Mouse (Mus musculus) stomach, embryonic 15.5 days (tissue): ENCODE measurements around the gene Ccdc47. TPM values are rescaled to one million over a fixed set of nuclear protein-coding genes. Genes with fewer than 3 reads are reported as not detected.
A peak's percentile ranks its signal among the peaks of the same experiment; 100 is the strongest.

Source experiments
- ATAC-seq: fragments of 200-750 bp; cut with Nextera tagmentation; 2 replicates; pipeline ENCODE4 v1.8.0; 2017; ENCODE audit warnings: low read depth, moderate number of reproducible peaks, moderate TSS enrichment; ENCODE audit not compliant: insufficient read depth, low FRiP score
- H3K27ac ChIP-seq: fragments of 300-500 bp; sonication (generic); 2 replicates; pipeline ENCODE4 v1.5.1; 2015; ENCODE audit warnings: mild to moderate bottlenecking, inconsistent platforms
- H3K27me3 ChIP-seq: fragments of 300-500 bp; sonication (generic); replicated peaks from 2 replicates; pipeline ENCODE4 v1.6.1; 2015; ENCODE audit warnings: inconsistent platforms
- H3K36me3 ChIP-seq: fragments of 300-500 bp; sonication (generic); 2 replicates; pipeline ENCODE4 v1.6.1; 2015; ENCODE audit warnings: inconsistent platforms
- H3K4me1 ChIP-seq: fragments of 300-500 bp; sonication (generic); 2 replicates; pipeline ENCODE4 v1.6.1; 2015; ENCODE audit warnings: inconsistent platforms
- H3K4me2 ChIP-seq: fragments of 300-500 bp; sonication (generic); 2 replicates; pipeline ENCODE4 v1.6.1; 2015; ENCODE audit warnings: mild to moderate bottlenecking, inconsistent platforms
- H3K4me3 ChIP-seq: fragments of 300-500 bp; sonication (generic); replicated peaks from 2 replicates; pipeline ENCODE4 v1.5.1; 2015; ENCODE audit warnings: inconsistent platforms
- H3K9ac ChIP-seq: fragments of 300-500 bp; sonication (generic); 2 replicates; pipeline ENCODE4 v1.6.1; 2015; ENCODE audit warnings: inconsistent platforms
- H3K9me3 ChIP-seq: fragments of 300-500 bp; sonication (generic); 2 replicates; pipeline ENCODE4 v1.6.1; 2016; ENCODE audit warnings: inconsistent platforms
- WGBS: fragments of 180-500 bp; shearing (Covaris S2); methylation state at CpG from one replicate; pipeline ENCODE4 v1.1.7; 2015; 5-methylcytosine and 5-hydroxymethylcytosine counted together
- polyA plus RNA-seq: library from polyadenylated mRNA; unstranded; fragments of >200 nt; fragmentation: Nextera tagmentation; extraction: Ambion mirVana; gene quantifications from 2 replicates; pipeline ENCODE4 v1.2.1, GENCODE M21; 2015

The Ccdc47 gene
- polyA plus RNA-seq, 1 experiment from 2014 or later: 95.0 TPM

- Histone ChIP-seq H3K36me3 (peaks cover 17% of the 10 kb centered on the region; the same call in 1 of the 2 replicates), H3K27ac (no peak overlapping the region), H3K27me3 (no peaks in the 10 kb centered on the region), H3K9ac (no peak overlapping the region), H3K9me3 (no peaks in the 10 kb centered on the region), H3K4me1 (peaks cover 5% of the 10 kb centered on the region; the same call in 1 of the 2 replicates), H3K4me2 (no peak overlapping the region), H3K4me3 (no peak overlapping the region)
- no peak for ATAC-seq
- WGBS: 91% methylated on average over 7 of the region's 7 CpGs
These were observed 21.3 kb downstream of the Ccdc47 start for GRCm38 (mm10) chr11:106194891-106195290.

DNA sequence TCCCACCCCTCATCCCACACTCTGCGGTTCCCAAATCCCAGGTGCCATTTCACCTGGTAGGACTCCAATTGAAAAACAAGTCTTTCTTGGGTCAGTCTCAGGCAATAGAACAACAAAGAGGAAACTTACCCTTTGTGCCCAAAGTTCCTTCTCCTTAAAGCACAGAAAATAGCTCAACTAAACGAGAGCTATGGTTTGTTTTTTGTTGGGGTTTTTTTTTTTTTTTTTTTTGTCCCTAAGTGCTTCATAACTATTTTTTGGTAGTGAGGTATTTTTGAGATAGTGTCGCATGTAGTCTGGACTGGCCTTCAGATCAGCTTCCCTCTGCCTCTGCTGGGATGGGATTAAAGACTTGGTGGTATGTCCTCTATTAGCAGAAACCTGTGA, 22.0 kb downstream of the Ccdc47 start:
- H3K36me3 ChIP-seq: peaks cover 17% of the 10 kb centered on the region; the same call in 1 of the 2 replicates
- peak overlapping the region; percentile 66 for H3K4me2 ChIP-seq
- H3K9me3 ChIP-seq: no peaks in the 10 kb centered on the region
- peak overlapping the region; percentile 76 for H3K27ac ChIP-seq
- peak overlapping the region; percentile 77 for H3K4me3 ChIP-seq
- WGBS: 29% methylated on average over 3 of the region's 3 CpGs
- no peak for ATAC-seq
- no peaks in the 10 kb centered on the region for H3K27me3 ChIP-seq
- peaks cover 5% of the 10 kb centered on the region; the same call in 1 of the 2 replicates for H3K4me1 ChIP-seq
- peak overlapping the region; percentile 37 for H3K9ac ChIP-seq

DNA sequence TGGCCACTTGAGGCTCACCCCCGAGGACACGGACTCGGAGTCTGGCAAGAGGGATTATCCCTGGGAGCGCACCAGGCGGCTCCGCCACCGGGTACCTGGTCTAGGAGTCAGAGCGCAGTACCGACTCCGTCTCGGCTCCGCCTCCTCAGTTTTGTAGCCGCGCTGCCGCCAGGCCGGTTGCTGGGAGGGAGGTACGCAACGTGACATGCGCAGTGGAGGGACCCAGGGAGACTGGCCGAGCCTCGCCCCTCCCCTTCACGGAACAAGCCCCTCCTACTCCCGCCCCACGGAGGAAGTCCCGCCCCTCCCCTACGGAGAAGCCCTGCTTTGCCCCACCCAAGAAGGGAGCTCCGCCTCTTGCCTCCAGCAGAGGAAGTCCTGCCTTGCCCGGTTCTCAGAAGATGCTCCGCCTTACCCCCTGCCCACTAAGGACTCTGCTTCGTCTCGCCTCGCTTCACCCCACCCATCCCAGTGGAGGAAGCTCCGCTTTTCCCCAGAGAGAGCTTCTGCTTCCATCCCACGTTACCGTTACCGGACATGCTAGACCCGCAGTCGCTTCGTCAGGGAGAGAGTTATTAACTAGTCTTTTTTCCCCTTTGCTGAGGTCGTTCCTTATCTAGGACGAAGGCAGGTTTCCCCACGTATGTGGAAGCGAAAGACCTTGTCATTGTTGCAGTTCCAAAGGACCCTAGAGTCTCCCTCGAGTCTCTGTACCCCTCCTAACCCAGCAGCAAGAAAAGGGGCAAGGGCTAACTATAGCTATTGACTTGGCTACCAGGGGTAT, 22.6 kb downstream of the Ccdc47 start:
- H3K4me3 ChIP-seq: peak overlapping the region; percentile 77
- no peaks in the 10 kb centered on the region for H3K9me3 ChIP-seq
- no peaks in the 10 kb centered on the region for H3K27me3 ChIP-seq
- peak overlapping the region; percentile 66 for H3K4me2 ChIP-seq
- H3K27ac ChIP-seq: peak overlapping the region; percentile 88
- ATAC-seq: peak; percentile 98
- peaks cover 5% of the 10 kb centered on the region; the same call in 1 of the 2 replicates for H3K4me1 ChIP-seq
- H3K9ac ChIP-seq: peak overlapping the region; percentile 75
- WGBS: under 1% methylated on average over 42 of the region's 44 CpGs
- H3K36me3 ChIP-seq: peaks cover 17% of the 10 kb centered on the region; the same call in 1 of the 2 replicates

- ATAC-seq: peak; percentile 36
These were observed 23.3 kb downstream of the Ccdc47 start for GRCm38 (mm10) chr11:106192657-106193370.

DNA sequence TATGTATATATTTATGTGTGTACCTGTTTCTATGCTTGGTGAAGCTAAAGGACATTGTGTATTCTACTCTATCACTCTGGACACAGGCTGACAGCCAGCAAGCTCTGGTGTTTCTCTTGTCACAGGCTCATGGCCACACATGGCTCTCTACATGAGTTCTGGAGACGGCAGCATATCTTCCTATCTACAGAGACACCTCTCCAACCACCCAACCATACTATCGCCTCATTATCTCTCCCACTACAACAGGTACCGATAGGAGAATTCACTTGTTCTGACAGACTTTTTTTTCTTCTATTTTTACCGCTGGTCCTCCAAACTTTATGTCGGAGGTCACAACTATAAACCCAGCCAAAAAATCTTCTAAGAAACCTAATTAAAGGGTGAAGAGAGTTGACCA, 23.9 kb downstream of the Ccdc47 start:
- no peak overlapping the region for H3K9ac ChIP-seq
- H3K27me3 ChIP-seq: no peaks in the 10 kb centered on the region
- peak overlapping the region; percentile 66 for H3K4me2 ChIP-seq
- no peak overlapping the region for H3K27ac ChIP-seq
- peaks cover 5% of the 10 kb centered on the region; the same call in 1 of the 2 replicates for H3K4me1 ChIP-seq
- H3K9me3 ChIP-seq: no peaks in the 10 kb centered on the region
- 75% methylated on average over 5 of the region's 5 CpGs for WGBS
- 0 out of 2 replicates have a peak, but pooled peaks cover 8% of the 10 kb centered on the region for H3K36me3 ChIP-seq
- H3K4me3 ChIP-seq: peak overlapping the region; percentile 77
- no peak for ATAC-seq

More at GRCm38 (mm10) chr11:106192657-106193370, 23.3 kb downstream of the Ccdc47 start:
- 9% methylated on average over 19 of the region's 19 CpGs for WGBS
- Histone ChIP-seq H3K27ac (peak overlapping the region; percentile 88), H3K4me1 (peaks cover 5% of the 10 kb centered on the region; the same call in 1 of the 2 replicates), H3K9me3 (no peaks in the 10 kb centered on the region), H3K4me3 (peak overlapping the region; percentile 77), H3K4me2 (peak overlapping the region; percentile 66), H3K9ac (peak overlapping the region; percentile 75), H3K36me3 (0 out of 2 replicates have a peak, but pooled peaks cover 13% of the 10 kb centered on the region), H3K27me3 (no peaks in the 10 kb centered on the region)

DNA sequence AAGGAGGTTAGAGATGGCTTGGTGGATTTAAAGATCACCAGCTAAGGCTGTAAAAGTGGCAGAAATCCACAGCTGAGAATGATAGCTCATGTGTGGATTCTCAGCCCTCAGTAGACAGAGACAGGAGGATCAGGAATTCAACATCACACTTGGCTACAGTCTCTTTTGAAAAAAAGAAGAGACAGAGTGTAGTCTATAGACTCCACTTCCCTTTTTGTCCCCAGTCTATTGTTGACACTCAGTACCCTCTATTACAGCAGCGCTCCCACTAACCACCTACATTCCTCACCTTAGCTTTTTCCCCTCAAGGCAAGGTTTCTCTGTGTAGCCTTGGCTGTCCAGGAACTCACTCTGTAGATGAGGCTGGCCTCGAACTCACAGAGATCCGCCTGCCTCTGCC, 24.4 kb downstream of the Ccdc47 start:
- Histone ChIP-seq H3K27ac (no peak overlapping the region), H3K9me3 (no peaks in the 10 kb centered on the region), H3K4me1 (peaks cover 5% of the 10 kb centered on the region; the same call in 1 of the 2 replicates), H3K36me3 (0 out of 2 replicates have a peak, but pooled peaks cover 3% of the 10 kb centered on the region), H3K27me3 (no peaks in the 10 kb centered on the region), H3K4me3 (no peak overlapping the region), H3K9ac (no peak overlapping the region), H3K4me2 (no peak overlapping the region)
- WGBS: 92% methylated on average over 3 of the region's 3 CpGs
- ATAC-seq: no peak

DNA sequence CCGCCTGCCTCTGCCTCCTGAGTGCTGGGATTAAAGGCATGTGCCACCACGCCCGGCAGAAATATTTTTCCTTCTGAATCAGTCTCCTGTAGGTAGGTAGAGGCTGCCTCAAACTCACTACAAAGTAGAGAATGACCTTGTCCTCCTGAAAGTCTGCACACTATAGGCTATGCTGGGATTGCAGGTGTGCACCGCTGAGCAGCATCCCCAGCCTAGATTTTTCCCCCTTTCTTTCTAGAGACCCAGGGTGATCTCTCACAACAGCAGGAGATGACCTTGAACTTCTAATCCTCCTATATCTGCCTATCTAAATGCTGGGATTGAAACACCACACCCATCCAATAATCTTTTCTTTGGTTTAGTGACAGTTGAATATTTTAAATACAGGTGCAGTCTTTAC, 28.8 kb downstream of the Ccdc47 start:
- H3K4me1 ChIP-seq: 0 out of 2 replicates have a peak, but pooled peaks cover 3% of the 10 kb centered on the region
- 92% methylated on average over 4 of the region's 4 CpGs for WGBS

DNA sequence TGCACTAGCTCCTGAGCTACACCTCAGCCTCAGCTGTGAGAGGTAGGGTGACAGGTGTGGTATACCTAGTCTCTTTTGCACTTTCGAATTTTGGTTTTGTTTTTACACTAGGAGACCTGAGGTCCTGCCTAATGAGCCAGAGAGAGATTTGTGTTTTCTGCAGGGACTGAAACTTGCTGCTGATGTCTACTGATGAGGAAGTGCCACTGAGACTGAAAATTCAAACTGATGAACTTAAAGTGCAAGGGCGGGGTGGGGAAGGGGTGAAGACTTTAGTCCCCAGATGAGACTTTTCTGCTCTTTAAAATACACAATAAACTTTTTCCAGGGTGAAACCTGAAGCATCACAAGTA, 35.7 kb downstream of the Ccdc47 start:
- Histone ChIP-seq H3K9me3 (no peaks in the 10 kb centered on the region), H3K27ac (no peak overlapping the region), H3K4me1 (no peaks in the 10 kb centered on the region), H3K27me3 (no peaks in the 10 kb centered on the region), H3K4me2 (no peak overlapping the region), H3K9ac (no peak overlapping the region), H3K36me3 (0 out of 2 replicates have a peak, but pooled peaks cover 3% of the 10 kb centered on the region), H3K4me3 (no peak overlapping the region)
- WGBS: 92% methylated on average over 2 of the region's 2 CpGs
- ATAC-seq: no peak

More for the DNA sequence above, 28.8 kb downstream of the Ccdc47 start:
- no peak overlapping the region for H3K9ac ChIP-seq
- no peak overlapping the region for H3K27ac ChIP-seq
- no peak for ATAC-seq
- no peak overlapping the region for H3K4me2 ChIP-seq
- no peaks in the 10 kb centered on the region for H3K27me3 ChIP-seq
- no peaks in the 10 kb centered on the region for H3K36me3 ChIP-seq
- no peaks in the 10 kb centered on the region for H3K9me3 ChIP-seq
- H3K4me3 ChIP-seq: no peak overlapping the region

DNA sequence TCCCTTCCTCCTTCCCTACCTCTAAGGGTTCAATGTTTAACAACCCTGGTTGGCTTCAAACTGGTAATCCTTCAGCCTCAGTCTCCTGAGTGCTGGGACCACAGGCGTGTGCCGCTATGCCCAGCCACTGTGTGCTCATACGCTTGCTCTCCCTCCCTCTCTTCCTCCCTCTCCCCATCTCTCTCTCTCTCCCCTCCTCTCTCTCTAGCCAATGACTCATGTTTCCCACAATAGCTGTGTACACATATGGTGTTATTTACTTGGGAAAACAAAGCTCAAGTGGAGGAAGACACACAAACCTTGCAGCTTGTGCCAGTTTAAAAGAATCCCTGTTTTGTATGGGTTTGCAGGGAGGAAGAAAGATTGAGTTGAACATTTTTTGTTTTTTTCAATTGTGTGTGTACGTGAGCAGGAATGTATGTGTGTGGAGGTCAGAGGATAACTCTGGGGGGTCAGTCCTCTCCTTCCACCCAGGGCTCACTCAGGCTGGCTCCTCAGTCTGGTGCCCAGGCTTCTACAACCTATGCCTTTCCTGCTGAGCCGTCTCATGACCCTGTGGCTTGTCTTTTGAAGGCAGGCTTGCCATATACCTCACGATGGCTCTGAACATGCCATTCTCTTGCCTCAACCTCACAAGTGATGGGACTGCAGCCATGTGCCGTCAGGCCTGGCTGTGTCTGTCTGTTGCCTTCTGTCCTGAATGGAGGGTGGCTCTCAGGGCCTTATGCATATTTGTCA, 36.3 kb downstream of the Ccdc47 start:
- ATAC-seq: no peak

DNA sequence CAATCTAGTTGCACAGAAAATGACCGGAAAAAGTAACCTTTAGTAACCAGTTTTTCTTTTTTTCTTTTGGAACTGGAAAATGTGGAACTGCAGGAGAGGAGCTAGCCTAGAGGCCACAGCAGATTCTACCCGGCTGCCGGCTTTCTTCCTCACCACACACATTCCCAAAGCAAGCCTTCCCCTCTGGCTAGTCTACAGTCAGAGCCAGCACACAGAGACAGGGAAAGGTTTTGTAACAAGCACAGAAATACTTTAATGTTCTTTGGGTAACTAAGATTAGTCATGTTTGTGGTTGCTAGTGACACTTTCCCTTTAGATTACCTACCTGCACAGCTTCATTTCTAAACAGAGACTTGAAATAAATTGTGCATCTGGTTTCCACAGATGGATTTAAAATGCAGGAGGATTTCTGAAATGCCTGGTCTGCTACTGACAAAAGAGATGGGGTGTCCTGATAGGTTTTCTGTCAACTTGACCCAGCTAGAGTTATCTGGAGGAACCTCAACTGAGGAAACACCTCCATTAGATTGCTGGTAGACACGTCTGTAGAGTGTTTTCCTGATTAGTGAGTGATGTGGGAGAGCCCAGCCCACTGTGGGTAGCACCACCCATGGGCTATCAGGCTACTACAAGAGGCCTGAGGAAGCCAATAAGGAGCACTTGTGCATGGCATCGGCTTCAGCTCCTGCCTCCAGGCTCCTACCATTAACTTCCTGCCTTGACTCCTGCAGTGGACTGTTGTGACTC, 37.9 kb downstream of the Ccdc47 start:
- peak; percentile 47; the same call in 1 of the 2 replicates for ATAC-seq
- Histone ChIP-seq H3K27me3 (no peaks in the 10 kb centered on the region), H3K9me3 (no peaks in the 10 kb centered on the region), H3K4me1 (no peaks in the 10 kb centered on the region), H3K4me3 (no peak overlapping the region), H3K4me2 (no peak overlapping the region), H3K36me3 (peaks cover 7% of the 10 kb centered on the region; the same call in 1 of the 2 replicates), H3K27ac (no peak overlapping the region), H3K9ac (no peak overlapping the region)
- WGBS: 68% methylated on average over 5 of the region's 5 CpGs

More for the DNA sequence above, 36.3 kb downstream of the Ccdc47 start:
- no peak overlapping the region for H3K4me3 ChIP-seq
- no peak overlapping the region for H3K4me2 ChIP-seq
- no peak overlapping the region for H3K27ac ChIP-seq
- no peaks in the 10 kb centered on the region for H3K9me3 ChIP-seq
- no peaks in the 10 kb centered on the region for H3K4me1 ChIP-seq
- 0 out of 2 replicates have a peak, but pooled peaks cover 3% of the 10 kb centered on the region for H3K36me3 ChIP-seq
- H3K27me3 ChIP-seq: no peaks in the 10 kb centered on the region
- WGBS: 67% methylated on average over 7 of the region's 7 CpGs
- H3K9ac ChIP-seq: no peak overlapping the region

DNA sequence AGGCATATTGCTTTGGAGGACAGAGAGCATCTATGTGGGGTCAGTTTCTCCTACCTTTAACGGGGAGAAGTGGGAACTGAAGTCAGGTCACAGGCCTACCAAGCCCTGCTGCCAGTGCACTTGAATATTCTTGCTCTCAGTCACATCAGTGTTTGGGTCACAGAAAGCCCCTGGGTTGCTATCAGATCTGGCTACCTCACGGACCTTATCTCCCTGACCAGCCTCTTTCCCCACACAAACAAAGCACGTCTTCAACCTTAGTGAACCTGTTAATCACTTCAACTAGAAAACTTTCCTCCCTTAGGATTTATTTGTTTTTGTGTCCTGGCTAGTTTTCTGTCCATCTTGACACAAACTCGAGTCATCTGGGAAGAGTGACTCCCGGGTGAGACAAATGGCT, 39.8 kb downstream of the Ccdc47 start:
- no peak overlapping the region for H3K27ac ChIP-seq
- no peak overlapping the region for H3K4me3 ChIP-seq
- no peaks in the 10 kb centered on the region for H3K4me1 ChIP-seq
- no peak overlapping the region for H3K9ac ChIP-seq
- H3K36me3 ChIP-seq: peaks cover 4% of the 10 kb centered on the region; the same call in 1 of the 2 replicates
- H3K27me3 ChIP-seq: no peaks in the 10 kb centered on the region
- 60% methylated on average over 5 of the region's 5 CpGs for WGBS
- no peak overlapping the region for H3K4me2 ChIP-seq
- no peaks in the 10 kb centered on the region for H3K9me3 ChIP-seq
- ATAC-seq: no peak
